Mouse (Mus musculus): ENCODE measurements at regions not wholly inside any gene's neighbourhood (a gene's known extent, or its start where the extent isn't known, plus 50 kb on each side); places are given as distances from the start of the nearest gene placed in this dataset.

DNA sequence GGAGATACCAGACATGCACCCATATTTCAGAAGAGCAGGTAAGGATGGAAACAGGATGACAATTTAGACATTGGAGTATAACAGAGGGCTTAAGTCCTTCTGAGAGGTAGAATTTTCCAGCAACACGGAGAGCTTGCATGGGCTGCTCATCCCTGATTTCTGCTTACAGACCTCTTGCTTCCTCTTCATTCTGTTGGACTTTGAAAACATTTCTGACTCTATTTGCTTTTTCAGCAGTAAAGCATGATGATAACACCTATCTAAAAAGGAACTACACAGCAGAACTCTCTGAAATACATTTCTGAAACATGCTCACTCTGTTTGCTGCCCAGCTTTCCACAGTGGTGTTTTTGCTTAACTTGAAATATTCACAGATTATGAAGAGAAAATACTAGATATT lies 176.6 kb upstream of the Igsf10 start:
- TF ChIP-seq EP300 (IDR thresholded peaks at IDR 0.05; ENCODE audit: low read depth) (no peak), CTCF (IDR thresholded peaks at IDR 0.05; ENCODE audit: low read depth) (no peak)
- H3K9ac ChIP-seq (replicated peaks; ENCODE audit: low read depth, low read length): no peak overlapping the region
- H3K36me3 ChIP-seq (replicated peaks; ENCODE audit: control insufficient read depth, insufficient read depth, low read length): no peaks in the 10 kb centered on the region
- no peak overlapping the region for H3K4me2 ChIP-seq (ENCODE audit: low read depth, low read length)
- 76% methylated on average over 1 of the region's 1 CpGs for WGBS
- ATAC-seq (ENCODE audit: insufficient read depth, low read depth): no peak
- no peaks in the 10 kb centered on the region for H3K9me3 ChIP-seq (replicated peaks; ENCODE audit: control insufficient read depth, low read length)
- DNase-seq (ENCODE audit: low spot score): no peak
- no peaks in the 10 kb centered on the region for H3K4me1 ChIP-seq (ENCODE audit: control insufficient read depth, insufficient read depth)
- no peak overlapping the region for H3K27ac ChIP-seq (ENCODE audit: low read depth)
- H3K27me3 ChIP-seq (ENCODE audit: control insufficient read depth, insufficient read depth, low read length): no peaks in the 10 kb centered on the region
- no peak overlapping the region for H3K4me3 ChIP-seq (ENCODE audit: low read depth, low read length)

DNA sequence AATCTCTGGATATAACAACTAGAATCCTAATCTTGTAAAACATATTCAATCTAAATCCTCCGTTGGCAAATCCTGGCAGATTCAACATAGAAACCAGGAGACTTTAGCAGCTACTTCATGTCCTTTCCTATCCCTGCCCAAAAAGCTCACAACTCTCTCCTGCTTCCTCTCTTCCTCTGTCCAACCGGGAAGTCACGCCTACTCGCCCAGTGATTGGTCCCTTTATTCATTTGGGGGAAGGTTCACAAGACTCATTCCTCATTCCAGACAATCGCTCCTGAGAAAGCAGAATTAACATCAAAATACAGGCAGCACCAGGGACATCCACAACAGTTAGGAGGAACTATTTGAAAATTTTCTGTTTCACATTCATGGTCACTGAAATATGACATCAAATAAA lies 133.9 kb upstream of the Igsf10 start:
- no peak for TF ChIP-seq CTCF (IDR thresholded peaks at IDR 0.05; ENCODE audit: low read depth)
- TF ChIP-seq EP300 (IDR thresholded peaks at IDR 0.05; ENCODE audit: low read depth): no peak
- DNase-seq (ENCODE audit: low spot score) (no peak), ATAC-seq (ENCODE audit: insufficient read depth, low read depth) (no peak)
- 23% methylated on average over 5 of the region's 5 CpGs for WGBS
- Histone ChIP-seq H3K4me2 (ENCODE audit: low read depth, low read length) (no peak overlapping the region), H3K27ac (ENCODE audit: low read depth) (no peak overlapping the region), H3K4me3 (ENCODE audit: low read depth, low read length) (no peak overlapping the region), H3K9me3 (replicated peaks; ENCODE audit: control insufficient read depth, low read length) (no peaks in the 10 kb centered on the region), H3K9ac (replicated peaks; ENCODE audit: low read depth, low read length) (no peak overlapping the region), H3K27me3 (ENCODE audit: control insufficient read depth, insufficient read depth, low read length) (no peaks in the 10 kb centered on the region), H3K4me1 (ENCODE audit: control insufficient read depth, insufficient read depth) (no peaks in the 10 kb centered on the region), H3K36me3 (replicated peaks; ENCODE audit: control insufficient read depth, insufficient read depth, low read length) (no peaks in the 10 kb centered on the region)

DNA sequence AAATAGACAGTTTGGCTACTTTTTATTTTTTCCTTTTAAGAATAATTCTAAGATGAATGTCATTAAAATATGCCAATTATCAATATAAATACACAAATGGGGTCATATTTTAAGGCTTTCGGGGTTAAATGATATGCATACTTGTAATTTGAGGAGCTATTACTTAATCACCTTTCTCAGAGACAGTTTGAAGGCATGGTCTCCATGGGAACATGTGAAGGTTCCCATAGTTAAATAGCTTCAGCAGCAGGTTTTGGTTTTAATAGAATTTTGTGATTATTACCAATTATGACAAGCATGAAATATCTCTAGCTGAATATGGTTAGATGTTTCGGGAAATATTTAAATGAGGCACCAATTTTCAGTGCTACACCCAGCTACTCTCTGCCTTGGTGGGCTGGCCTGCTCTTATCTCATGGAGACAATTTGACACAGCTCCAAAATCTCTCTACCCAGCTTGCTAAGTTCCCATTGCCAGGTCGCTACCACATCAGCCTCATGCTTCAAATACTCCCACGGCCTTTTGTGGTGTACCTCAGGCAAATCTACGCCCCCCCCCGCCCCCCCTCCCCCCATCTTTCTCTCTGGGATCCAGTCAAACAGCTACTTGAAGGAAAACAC lies 133.4 kb upstream of the Igsf10 start:
- no peak for ATAC-seq (ENCODE audit: insufficient read depth, low read depth)
- Histone ChIP-seq H3K36me3 (replicated peaks; ENCODE audit: control insufficient read depth, insufficient read depth, low read length) (no peaks in the 10 kb centered on the region), H3K27ac (ENCODE audit: low read depth) (no peak overlapping the region), H3K9me3 (replicated peaks; ENCODE audit: control insufficient read depth, low read length) (no peaks in the 10 kb centered on the region), H3K27me3 (ENCODE audit: control insufficient read depth, insufficient read depth, low read length) (no peaks in the 10 kb centered on the region), H3K4me1 (ENCODE audit: control insufficient read depth, insufficient read depth) (no peaks in the 10 kb centered on the region), H3K4me3 (ENCODE audit: low read depth, low read length) (no peak overlapping the region), H3K9ac (replicated peaks; ENCODE audit: low read depth, low read length) (no peak overlapping the region), H3K4me2 (ENCODE audit: low read depth, low read length) (no peak overlapping the region)
- WGBS: 37% methylated on average over 6 of the region's 6 CpGs
- no peak for DNase-seq (ENCODE audit: low spot score)
- TF ChIP-seq CTCF (IDR thresholded peaks at IDR 0.05; ENCODE audit: low read depth): no peak
- TF ChIP-seq EP300 (IDR thresholded peaks at IDR 0.05; ENCODE audit: low read depth): no peak

DNA sequence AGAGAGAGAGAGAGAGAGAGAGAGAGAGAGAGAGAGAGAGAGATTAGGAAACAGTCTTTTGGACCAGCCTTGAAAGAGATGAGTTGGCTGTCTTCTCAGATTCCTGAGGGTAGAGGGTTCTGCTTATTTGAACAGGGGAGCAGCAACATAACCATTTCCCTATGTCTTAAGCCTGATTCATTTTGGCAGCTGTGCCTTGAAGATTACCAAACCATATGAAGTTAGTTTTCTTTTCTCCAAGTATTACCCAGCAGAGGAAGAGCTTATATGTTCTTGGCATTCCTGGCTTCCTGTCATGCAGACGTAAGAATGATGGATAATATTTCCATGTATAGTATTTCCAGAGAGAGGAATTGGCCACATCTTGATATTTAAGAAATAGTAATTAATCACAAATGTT lies 124.8 kb upstream of the Igsf10 start:
- Histone ChIP-seq H3K27me3 (ENCODE audit: control insufficient read depth, insufficient read depth, low read length) (no peaks in the 10 kb centered on the region), H3K27ac (ENCODE audit: low read depth) (no peak overlapping the region), H3K9ac (replicated peaks; ENCODE audit: low read depth, low read length) (no peak overlapping the region), H3K36me3 (replicated peaks; ENCODE audit: control insufficient read depth, insufficient read depth, low read length) (no peaks in the 10 kb centered on the region), H3K4me1 (ENCODE audit: control insufficient read depth, insufficient read depth) (no peaks in the 10 kb centered on the region), H3K4me3 (ENCODE audit: low read depth, low read length) (no peak overlapping the region), H3K4me2 (ENCODE audit: low read depth, low read length) (no peak overlapping the region), H3K9me3 (replicated peaks; ENCODE audit: control insufficient read depth, low read length) (no peaks in the 10 kb centered on the region)
- no peak for TF ChIP-seq CTCF (IDR thresholded peaks at IDR 0.05; ENCODE audit: low read depth)
- TF ChIP-seq EP300 (IDR thresholded peaks at IDR 0.05; ENCODE audit: low read depth): no peak
- ATAC-seq (ENCODE audit: insufficient read depth, low read depth): no peak
- 44% methylated on average over 1 of the region's 1 CpGs for WGBS
- no peak for DNase-seq (ENCODE audit: low spot score)

DNA sequence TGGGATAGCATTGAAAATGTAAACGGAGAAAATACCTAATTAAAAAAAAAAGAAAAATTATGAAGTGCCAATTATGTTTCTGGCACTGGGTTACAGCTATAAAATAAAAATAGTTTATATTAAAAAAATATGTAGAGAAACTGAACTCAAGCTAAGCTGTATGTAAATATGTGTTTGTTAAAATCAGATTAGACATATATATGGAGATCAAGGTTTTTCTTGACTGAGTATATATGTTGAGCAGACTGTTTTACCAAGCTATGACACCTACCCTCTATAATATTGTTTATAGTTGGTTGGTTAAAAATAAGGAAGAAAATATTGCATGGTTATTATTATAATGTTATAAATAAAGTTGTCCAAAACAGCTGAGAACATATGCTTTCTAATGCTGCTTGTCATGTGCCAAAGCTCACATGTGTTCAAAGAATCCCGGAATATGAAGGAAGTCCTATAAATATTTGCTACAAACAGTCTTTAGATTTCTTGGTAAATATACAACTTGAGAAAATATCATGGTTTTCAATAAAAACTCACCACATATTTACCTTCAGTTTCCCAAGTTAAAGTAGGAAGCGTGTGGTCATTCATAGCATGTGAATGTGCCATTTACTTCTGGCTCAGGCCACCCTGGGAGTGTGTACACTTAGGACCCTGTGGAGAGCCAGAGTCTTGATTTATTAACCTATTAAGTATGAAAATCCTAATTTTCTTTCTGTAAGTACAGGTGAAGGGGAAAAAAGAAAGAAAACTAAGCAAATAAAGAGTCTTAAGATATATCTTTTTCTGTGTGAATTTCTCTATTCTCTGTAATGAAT lies 118.4 kb upstream of the Igsf10 start:
- WGBS: 73% methylated on average over 3 of the region's 3 CpGs
- TF ChIP-seq CTCF (IDR thresholded peaks at IDR 0.05; ENCODE audit: low read depth) (no peak), EP300 (IDR thresholded peaks at IDR 0.05; ENCODE audit: low read depth) (no peak)
- DNase-seq (ENCODE audit: low spot score): no peak

More for the DNA sequence above, 118.4 kb upstream of the Igsf10 start:
- Histone ChIP-seq H3K27ac (ENCODE audit: low read depth) (no peak overlapping the region), H3K4me1 (ENCODE audit: control insufficient read depth, insufficient read depth) (no peaks in the 10 kb centered on the region), H3K9ac (replicated peaks; ENCODE audit: low read depth, low read length) (no peak overlapping the region), H3K4me2 (ENCODE audit: low read depth, low read length) (no peak overlapping the region), H3K4me3 (ENCODE audit: low read depth, low read length) (no peak overlapping the region), H3K9me3 (replicated peaks; ENCODE audit: control insufficient read depth, low read length) (no peaks in the 10 kb centered on the region), H3K36me3 (replicated peaks; ENCODE audit: control insufficient read depth, insufficient read depth, low read length) (no peaks in the 10 kb centered on the region), H3K27me3 (ENCODE audit: control insufficient read depth, insufficient read depth, low read length) (no peaks in the 10 kb centered on the region)
- ATAC-seq (ENCODE audit: insufficient read depth, low read depth): no peak
